Mouse (Mus musculus): Measurements from ENCODE around the gene Ttbk1. TPM values are rescaled to one million over a fixed set of nuclear protein-coding genes. Genes with fewer than 3 reads are reported as not detected.
A peak's percentile ranks its signal among the peaks of the same experiment; 100 is the strongest.
"Not testable (repeated sequence)": the region's sequence is repeated elsewhere in the genome, so short reads cannot be mapped to it uniquely, and the experiment has no call there.

Ttbk1 gene
- polyA plus RNA-seq, 1 experiment from 2014 or later, result 0.81 TPM

GRCm38 (mm10) chr17:46502775-46503174 lies 15.3 kb upstream of the Ttbk1 start:
- Histone ChIP-seq H3K9me3 (replicated peaks) (no peaks in the 10 kb centered on the region), H3K4me3 (no peak overlapping the region), H3K36me3 (peaks cover 49% of the 10 kb centered on the region), H3K27me3 (ENCODE audit: low read depth, poor library complexity, severe bottlenecking) (no peaks in the 10 kb centered on the region), H3K4me1 (peaks cover 9% of the 10 kb centered on the region), H3K27ac (replicated peaks) (no peak overlapping the region)
- DNase-seq (ENCODE audit: low spot score), result no peak
- 80% methylated on average over 2 of the region's 2 CpGs for WGBS

- no peaks in the 10 kb centered on the region for H3K9me3 ChIP-seq (replicated peaks)
- peaks cover 21% of the 10 kb centered on the region for H3K27me3 ChIP-seq (ENCODE audit: low read depth, poor library complexity, severe bottlenecking)
- H3K4me1 ChIP-seq, result peaks cover 23% of the 10 kb centered on the region
- no peak overlapping the region for H3K27ac ChIP-seq (replicated peaks)
- peaks cover 46% of the 10 kb centered on the region for H3K36me3 ChIP-seq
- WGBS, result 70% methylated on average over 8 of the region's 8 CpGs
- no peak for DNase-seq (ENCODE audit: low spot score)
- H3K4me3 ChIP-seq, result peak overlapping the region; percentile 80; the same call in 1 of the 2 replicates
Observed at GRCm38 (mm10) chr17:46497956-46498355, 10.5 kb upstream of the Ttbk1 start.

- peak within 1 kb of the TSS; percentile 80 for H3K4me3 ChIP-seq
- H3K9me3 ChIP-seq (replicated peaks), result no peaks in the 10 kb centered on the region
- DNase-seq (ENCODE audit: low spot score), result peak; percentile 91
- peaks cover 26% of the 10 kb centered on the region for H3K27me3 ChIP-seq (ENCODE audit: low read depth, poor library complexity, severe bottlenecking)
- H3K4me1 ChIP-seq, result peaks cover 23% of the 10 kb centered on the region
- WGBS, result under 1% methylated on average over 44 of the region's 44 CpGs
- peak within 1 kb of the TSS; percentile 93 for H3K27ac ChIP-seq (replicated peaks)
- H3K36me3 ChIP-seq, result peaks cover 39% of the 10 kb centered on the region
Observed at GRCm38 (mm10) chr17:46496623-46497434, 9.4 kb upstream of the Ttbk1 start, which contains the start of gene Dnph1. TSS of gene Dnph1 (plus strand) at chr17:46496711.

GRCm38 (mm10) chr17:46496081-46496480 lies 8.6 kb upstream of the Ttbk1 start:
- H3K9me3 ChIP-seq (replicated peaks); H3K27ac ChIP-seq (replicated peaks); DNase-seq (ENCODE audit: low spot score): not testable (repeated sequence)
- H3K4me1 ChIP-seq, result peaks cover 23% of the 10 kb centered on the region
- peaks cover 32% of the 10 kb centered on the region for H3K36me3 ChIP-seq
- peaks cover 26% of the 10 kb centered on the region for H3K27me3 ChIP-seq (ENCODE audit: low read depth, poor library complexity, severe bottlenecking)
- peak overlapping the region; percentile 80; the same call in 1 of the 2 replicates for H3K4me3 ChIP-seq

- Histone ChIP-seq H3K4me1 (peaks cover 23% of the 10 kb centered on the region), H3K4me3 (no peak overlapping the region), H3K36me3 (peaks cover 26% of the 10 kb centered on the region), H3K9me3 (replicated peaks) (no peaks in the 10 kb centered on the region), H3K27ac (replicated peaks) (no peak overlapping the region), H3K27me3 (ENCODE audit: low read depth, poor library complexity, severe bottlenecking) (peaks cover 26% of the 10 kb centered on the region)
- 85% methylated on average over 5 of the region's 5 CpGs for WGBS
- no peak for DNase-seq (ENCODE audit: low spot score)
Observed at GRCm38 (mm10) chr17:46495486-46495885, 8.0 kb upstream of the Ttbk1 start.

- peak; percentile 35 for DNase-seq (ENCODE audit: low spot score)
- Histone ChIP-seq H3K4me3 (peak overlapping the region; percentile 83), H3K27me3 (ENCODE audit: low read depth, poor library complexity, severe bottlenecking) (peaks cover 74% of the 10 kb centered on the region), H3K9me3 (replicated peaks) (no peaks in the 10 kb centered on the region), H3K36me3 (no peaks in the 10 kb centered on the region), H3K27ac (replicated peaks) (peak overlapping the region; percentile 83), H3K4me1 (peaks cover 41% of the 10 kb centered on the region)
- WGBS, result 2% methylated on average over 20 of the region's 22 CpGs
Observed at GRCm38 (mm10) chr17:46486995-46487394, 480 bp downstream of the Ttbk1 start.

GRCm38 (mm10) chr17:46484461-46484875 lies 3.0 kb downstream of the Ttbk1 start:
- peak; percentile 27 for DNase-seq (ENCODE audit: low spot score)
- Histone ChIP-seq H3K36me3 (peaks cover 10% of the 10 kb centered on the region), H3K9me3 (replicated peaks) (no peaks in the 10 kb centered on the region), H3K27me3 (ENCODE audit: low read depth, poor library complexity, severe bottlenecking) (peaks cover 67% of the 10 kb centered on the region), H3K4me3 (peak overlapping the region; percentile 60), H3K27ac (replicated peaks) (peak overlapping the region; percentile 78), H3K4me1 (peaks cover 41% of the 10 kb centered on the region)
- 13% methylated on average over 6 of the region's 6 CpGs for WGBS

- Histone ChIP-seq H3K36me3 (peaks cover 13% of the 10 kb centered on the region), H3K27ac (replicated peaks) (peak overlapping the region; percentile 78), H3K9me3 (replicated peaks) (no peaks in the 10 kb centered on the region), H3K27me3 (ENCODE audit: low read depth, poor library complexity, severe bottlenecking) (peaks cover 63% of the 10 kb centered on the region), H3K4me3 (peak overlapping the region; percentile 60), H3K4me1 (peaks cover 41% of the 10 kb centered on the region)
- DNase-seq (ENCODE audit: low spot score), result peak; percentile 32
- WGBS, result 5% methylated on average over 13 of the region's 13 CpGs
Observed at GRCm38 (mm10) chr17:46484021-46484431, 3.4 kb downstream of the Ttbk1 start.

GRCm38 (mm10) chr17:46483561-46484001 lies 3.9 kb downstream of the Ttbk1 start:
- H3K9me3 ChIP-seq (replicated peaks), result no peaks in the 10 kb centered on the region
- H3K27me3 ChIP-seq (ENCODE audit: low read depth, poor library complexity, severe bottlenecking), result peaks cover 58% of the 10 kb centered on the region
- H3K27ac ChIP-seq (replicated peaks), result peak overlapping the region; percentile 78
- DNase-seq (ENCODE audit: low spot score), result peak; percentile 63
- under 1% methylated on average over 16 of the region's 16 CpGs for WGBS
- peaks cover 17% of the 10 kb centered on the region for H3K36me3 ChIP-seq
- H3K4me1 ChIP-seq, result peaks cover 41% of the 10 kb centered on the region
- peak overlapping the region; percentile 60 for H3K4me3 ChIP-seq

- Histone ChIP-seq H3K36me3 (peaks cover 70% of the 10 kb centered on the region), H3K4me1 (peaks cover 11% of the 10 kb centered on the region), H3K4me3 (no peak overlapping the region), H3K27ac (replicated peaks) (no peak overlapping the region), H3K27me3 (ENCODE audit: low read depth, poor library complexity, severe bottlenecking) (no peaks in the 10 kb centered on the region), H3K9me3 (replicated peaks) (no peaks in the 10 kb centered on the region)
- WGBS, result 83% methylated on average over 15 of the region's 15 CpGs
- DNase-seq (ENCODE audit: low spot score), result no peak
Observed at GRCm38 (mm10) chr17:46477286-46477685, 10.2 kb downstream of the Ttbk1 start.

- no peaks in the 10 kb centered on the region for H3K27me3 ChIP-seq (ENCODE audit: low read depth, poor library complexity, severe bottlenecking)
- DNase-seq (ENCODE audit: low spot score), result no peak
- no peak overlapping the region for H3K27ac ChIP-seq (replicated peaks)
- H3K36me3 ChIP-seq, result peaks cover 74% of the 10 kb centered on the region
- H3K4me1 ChIP-seq, result peaks cover 11% of the 10 kb centered on the region
- 87% methylated on average over 8 of the region's 8 CpGs for WGBS
- H3K9me3 ChIP-seq (replicated peaks), result no peaks in the 10 kb centered on the region
- H3K4me3 ChIP-seq, result no peak overlapping the region
Observed at GRCm38 (mm10) chr17:46476601-46477000, 10.9 kb downstream of the Ttbk1 start.

GRCm38 (mm10) chr17:46467830-46468229 lies 19.6 kb downstream of the Ttbk1 start:
- no peak overlapping the region for H3K4me3 ChIP-seq
- no peak overlapping the region for H3K27ac ChIP-seq (replicated peaks)
- peaks cover 57% of the 10 kb centered on the region for H3K36me3 ChIP-seq
- DNase-seq (ENCODE audit: low spot score), result no peak
- no peaks in the 10 kb centered on the region for H3K9me3 ChIP-seq (replicated peaks)
- 84% methylated on average over 9 of the region's 9 CpGs for WGBS
- peaks cover 4% of the 10 kb centered on the region; the same call in 1 of the 2 replicates for H3K4me1 ChIP-seq
- H3K27me3 ChIP-seq (ENCODE audit: low read depth, poor library complexity, severe bottlenecking), result peaks cover 2% of the 10 kb centered on the region; the same call in 1 of the 2 replicates

- peaks cover 56% of the 10 kb centered on the region for H3K27me3 ChIP-seq (ENCODE audit: low read depth, poor library complexity, severe bottlenecking)
- WGBS, result 79% methylated on average over 5 of the region's 5 CpGs
- peaks cover 18% of the 10 kb centered on the region for H3K36me3 ChIP-seq
- H3K4me1 ChIP-seq, result peaks cover 22% of the 10 kb centered on the region
- no peak for DNase-seq (ENCODE audit: low spot score)
- no peak overlapping the region for H3K4me3 ChIP-seq
- no peaks in the 10 kb centered on the region for H3K9me3 ChIP-seq (replicated peaks)
- H3K27ac ChIP-seq (replicated peaks), result no peak overlapping the region
Observed at GRCm38 (mm10) chr17:46462226-46462625, 25.2 kb downstream of the Ttbk1 start.
